ENCODE assay signal across 9 mouse cellular contexts in genomic region chr16:18172266-18172855, GRCm38 (mm10). TPM values are rescaled to one million over a fixed set of nuclear protein-coding genes. Genes with fewer than 3 reads are reported as not detected.
DNase-seq lines count a peak whose midpoint lies in the region; ATAC-seq and TF ChIP-seq lines count a peak whose summit lies in the region.
"Had no signal": no experiment of that assay in that cellular context is flagged by ENCODE, and none has a peak within 500 bp of the region (broad histone marks: within the 10 kb centered on the region; RNA-seq: fewer than 3 reads in every experiment).

No protein-coding gene starts in this region.

- H3K9ac ChIP-seq in intestine, embryonic 14.5 days (ENCODE audit: low read length): no peak overlapping the region
- no peak overlapping the region for H3K9ac ChIP-seq in intestine, embryonic 16.5 days (ENCODE audit: low read depth, low read length)
- H3K9ac ChIP-seq in forebrain, postnatal 0 days: no peak overlapping the region
- no peak overlapping the region for H3K9ac ChIP-seq in intestine, embryonic 15.5 days

- H3K27ac ChIP-seq in intestine, embryonic 14.5 days (ENCODE audit: low read depth): no peak overlapping the region
- H3K27ac ChIP-seq in intestine, embryonic 16.5 days (ENCODE audit: low read length): no peak overlapping the region
- H3K27ac ChIP-seq in forebrain, postnatal 0 days (ENCODE audit: low read depth, low read length): no peak overlapping the region
- no peak overlapping the region for H3K27ac ChIP-seq in intestine, embryonic 15.5 days
- H3K27ac ChIP-seq in limb, embryonic 10.5 days: no peak overlapping the region
- H3K27ac ChIP-seq: macrophage had no signal

- H3K4me3 ChIP-seq in intestine, embryonic 14.5 days (ENCODE audit: low read depth, low read length): no peak overlapping the region
- no peak overlapping the region for H3K4me3 ChIP-seq in intestine, embryonic 16.5 days (ENCODE audit: low read length)
- H3K4me3 ChIP-seq in forebrain, postnatal 0 days (ENCODE audit: low read depth, low read length): no peak overlapping the region
- H3K4me3 ChIP-seq in intestine, embryonic 15.5 days (replicated peaks): no peak overlapping the region
- no peak overlapping the region for H3K4me3 ChIP-seq in limb, embryonic 10.5 days

- 0 out of 2 replicates have a peak, but pooled peaks cover 11% of the 10 kb centered on the region for H3K4me1 ChIP-seq in intestine, embryonic 14.5 days (replicated peaks; ENCODE audit: control insufficient read depth, insufficient read depth, low read length)
- peaks cover 8% of the 10 kb centered on the region for H3K4me1 ChIP-seq in intestine, embryonic 16.5 days (ENCODE audit: control insufficient read depth, insufficient read depth, low read length)
- H3K4me1 ChIP-seq in forebrain, postnatal 0 days (ENCODE audit: insufficient read depth): no peaks in the 10 kb centered on the region
- peaks cover 13% of the 10 kb centered on the region for H3K4me1 ChIP-seq in intestine, embryonic 15.5 days (replicated peaks)
- peaks cover 25% of the 10 kb centered on the region for H3K4me1 ChIP-seq in limb, embryonic 10.5 days

- no peak for ATAC-seq in intestine, embryonic 14.5 days (replicated peaks; ENCODE audit: low FRiP score, low TSS enrichment, low read depth)
- no peak for ATAC-seq in intestine, embryonic 16.5 days
- ATAC-seq in forebrain, postnatal 0 days: peak; percentile 61
- ATAC-seq in intestine, embryonic 15.5 days: peak; percentile 26; the same call in 1 of the 2 replicates

- TF ChIP-seq CTCF in forebrain, postnatal 0 days (IDR thresholded peaks at IDR 0.05; ENCODE audit: low read depth): peak; percentile 98

- DNase-seq in intestine, embryonic 14.5 days (ENCODE audit: low spot score): peak; percentile 90
- DNase-seq in cerebellum, adult 11-12 months: peak; percentile 79
- peak; percentile 86 for DNase-seq in forebrain, postnatal 0 days
- peak; percentile 90 for DNase-seq in limb, embryonic 10.5 days (ENCODE audit: low spot score)
- DNase-seq in natural killer cell, adult 2 months (ENCODE audit: low spot score in 2 of 2): peak; percentile 58 to 66
- DNase-seq in splenic B cell, adult 2 months (ENCODE audit: low read depth, low spot score): peak; percentile 71

- no peaks in the 10 kb centered on the region for H3K9me3 ChIP-seq in intestine, embryonic 14.5 days (ENCODE audit: control insufficient read depth, low read length)
- no peaks in the 10 kb centered on the region for H3K9me3 ChIP-seq in intestine, embryonic 16.5 days (ENCODE audit: control insufficient read depth, low read length)
- H3K9me3 ChIP-seq in forebrain, postnatal 0 days (ENCODE audit: low read length): no peaks in the 10 kb centered on the region
- no peaks in the 10 kb centered on the region for H3K9me3 ChIP-seq in intestine, embryonic 15.5 days
- H3K9me3 ChIP-seq in limb, embryonic 10.5 days (replicated peaks): no peaks in the 10 kb centered on the region

- H3K4me2 ChIP-seq in intestine, embryonic 14.5 days (ENCODE audit: low read length): no peak overlapping the region
- H3K4me2 ChIP-seq in intestine, embryonic 16.5 days (ENCODE audit: low read depth, low read length): no peak overlapping the region
- H3K4me2 ChIP-seq in forebrain, postnatal 0 days (ENCODE audit: low read depth): no peak overlapping the region
- no peak overlapping the region for H3K4me2 ChIP-seq in intestine, embryonic 15.5 days (replicated peaks)

- no peaks in the 10 kb centered on the region for H3K27me3 ChIP-seq in intestine, embryonic 14.5 days (replicated peaks; ENCODE audit: control insufficient read depth, insufficient read depth, low read length)
- no peaks in the 10 kb centered on the region for H3K27me3 ChIP-seq in intestine, embryonic 16.5 days (replicated peaks; ENCODE audit: control insufficient read depth, insufficient read depth, low read length)
- H3K27me3 ChIP-seq in forebrain, postnatal 0 days (ENCODE audit: insufficient read depth, low read length): no peaks in the 10 kb centered on the region
- no peaks in the 10 kb centered on the region for H3K27me3 ChIP-seq in intestine, embryonic 15.5 days (replicated peaks)
- H3K27me3 ChIP-seq in limb, embryonic 10.5 days (ENCODE audit: low read depth, poor library complexity, severe bottlenecking): peaks cover 52% of the 10 kb centered on the region
- no peaks in the 10 kb centered on the region for H3K27me3 ChIP-seq in splenic B cell, adult 2 months (ENCODE audit: control insufficient read depth, insufficient read depth, low read length, poor library complexity, severe bottlenecking)

- no peaks in the 10 kb centered on the region for H3K36me3 ChIP-seq in intestine, embryonic 14.5 days (ENCODE audit: control insufficient read depth, insufficient read depth, low read length)
- no peaks in the 10 kb centered on the region for H3K36me3 ChIP-seq in intestine, embryonic 16.5 days (ENCODE audit: control insufficient read depth, insufficient read depth, low read length)
- H3K36me3 ChIP-seq in forebrain, postnatal 0 days (ENCODE audit: insufficient read depth): no peaks in the 10 kb centered on the region
- H3K36me3 ChIP-seq in intestine, embryonic 15.5 days: no peaks in the 10 kb centered on the region
- no peaks in the 10 kb centered on the region for H3K36me3 ChIP-seq in limb, embryonic 10.5 days
- no peaks in the 10 kb centered on the region for H3K36me3 ChIP-seq in splenic B cell, adult 2 months (ENCODE audit: control insufficient read depth, insufficient read depth, low read length, poor library complexity, severe bottlenecking)

- 13% methylated on average over 7 of the region's 7 CpGs for WGBS in intestine, embryonic 14.5 days
- 11% methylated on average over 7 of the region's 7 CpGs for WGBS in intestine, embryonic 16.5 days
- 10% methylated on average over 7 of the region's 7 CpGs for WGBS in forebrain, postnatal 0 days
- WGBS in intestine, embryonic 15.5 days: 15% methylated on average over 7 of the region's 7 CpGs
- WGBS in limb, embryonic 10.5 days: 12% methylated on average over 7 of the region's 7 CpGs

RNA-seq across cellular contexts. Expression of gene Rtn4r, which starts 44.9 kb away (rescaled TPM):
- polyA plus RNA-seq in intestine, embryonic 14.5 days (2014; fragmentation: Nextera tagmentation; extraction: Ambion mirVana): 3.3 and 5.3 TPM in 2 replicates
- polyA plus RNA-seq in intestine, embryonic 16.5 days (2015; fragmentation: Nextera tagmentation; extraction: Ambion mirVana): 0.73 and 2.4 TPM in 2 replicates
- 28.0 and 36.7 TPM in 2 replicates for total RNA-seq in forebrain, postnatal 0 days (2014; rRNA removed)
- 30.0 and 33.5 TPM in 2 replicates for polyA plus RNA-seq in forebrain, postnatal 0 days (2015; fragmentation: Nextera tagmentation; extraction: Ambion mirVana)
- 4.1 and 4.7 TPM in 2 replicates for polyA plus RNA-seq in intestine, embryonic 15.5 days (2015; fragmentation: Nextera tagmentation; extraction: Ambion mirVana)
- 1.3 and 3.8 TPM in 2 replicates for polyA plus RNA-seq in limb, embryonic 10.5 days (2016; fragmentation: Nextera tagmentation; extraction: Ambion mirVana)
- polyA plus RNA-seq: macrophage had no signal

RNA-seq across cellular contexts. Expression of gene Ccdc188, which starts 45.3 kb away (rescaled TPM):
- polyA plus RNA-seq in intestine, embryonic 14.5 days (2014; fragmentation: Nextera tagmentation; extraction: Ambion mirVana): not detected in 2 replicates
- not detected in 2 replicates for polyA plus RNA-seq in intestine, embryonic 16.5 days (2015; fragmentation: Nextera tagmentation; extraction: Ambion mirVana)
- total RNA-seq in forebrain, postnatal 0 days (2014; rRNA removed): not detected in 2 replicates
- polyA plus RNA-seq in forebrain, postnatal 0 days (2015; fragmentation: Nextera tagmentation; extraction: Ambion mirVana): 0.11 TPM in 1 of 2 replicates, not detected in the other
- polyA plus RNA-seq in intestine, embryonic 15.5 days (2015; fragmentation: Nextera tagmentation; extraction: Ambion mirVana): not detected in 2 replicates
- polyA plus RNA-seq in limb, embryonic 10.5 days (2016; fragmentation: Nextera tagmentation; extraction: Ambion mirVana): not detected in 2 replicates
- polyA plus RNA-seq: macrophage had no signal

Comparison
In these comparisons a context has a peak if more than half of its experiments do, and no peak if none do; other contexts are left out.
1. ATAC-seq: peak in forebrain, postnatal 0 days (single experiment) and intestine, embryonic 15.5 days (single experiment); none in intestine, embryonic 14.5 days (single experiment) and intestine, embryonic 16.5 days (single experiment).
2. Peak in every context shown above with its lines, with median percentiles within 50 percentile points of each other: DNase-seq.